Mouse (Mus musculus) kidney, adult 11 months (tissue): ENCODE measurements at regions not wholly inside any gene's neighbourhood (a gene's known extent, or its start where the extent isn't known, plus 50 kb on each side); places are given as distances from the start of the nearest gene placed in this dataset.
"Not testable (repeated sequence)": the region's sequence is repeated elsewhere in the genome, so short reads cannot be mapped to it uniquely, and the experiment has no call there.

Source experiments
- DNase-seq: peaks from one replicate; pipeline ENCODE4 v3.0.0; 2022

DNA sequence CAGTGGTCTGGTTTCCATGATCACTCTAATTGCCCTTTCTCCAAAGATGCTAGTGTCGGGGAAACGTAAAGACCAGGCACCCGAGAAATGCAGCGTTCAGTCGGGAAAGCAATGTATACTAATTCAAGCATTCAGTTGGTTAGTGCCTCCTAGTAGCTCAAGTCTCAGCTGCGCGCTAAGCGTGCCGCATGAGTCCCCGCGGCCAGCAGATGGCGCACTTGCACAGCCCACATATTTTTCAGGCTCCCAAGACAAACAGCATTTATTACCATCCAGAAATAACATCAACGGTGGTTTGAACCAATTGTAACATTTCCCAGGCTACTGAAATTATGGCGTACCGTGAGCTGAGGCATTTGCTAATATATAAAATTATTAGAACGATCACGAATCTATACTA is 222.3 kb downstream of the Brms1l start:
- peak; percentile 40 for DNase-seq

DNA sequence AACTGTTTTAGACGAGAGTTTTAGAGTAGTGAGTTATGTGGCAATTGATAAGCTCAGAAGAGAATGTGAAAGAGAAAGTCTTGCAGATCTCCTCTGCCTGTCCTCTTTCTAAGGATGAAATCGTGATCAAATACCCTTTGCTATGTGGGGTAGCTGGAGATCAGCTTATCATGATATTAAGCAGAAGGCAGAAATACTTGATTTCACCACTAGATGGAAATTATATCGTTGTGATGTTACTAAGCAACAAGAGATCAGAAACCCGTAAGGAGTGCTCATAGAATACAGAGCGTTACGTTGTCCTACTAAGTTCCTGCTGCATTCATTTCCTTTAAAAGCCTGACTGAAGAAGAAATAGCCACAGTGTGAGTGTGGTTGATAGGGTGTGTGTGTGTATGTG is 219.3 kb downstream of the Brms1l start:
- no peak for DNase-seq

DNA sequence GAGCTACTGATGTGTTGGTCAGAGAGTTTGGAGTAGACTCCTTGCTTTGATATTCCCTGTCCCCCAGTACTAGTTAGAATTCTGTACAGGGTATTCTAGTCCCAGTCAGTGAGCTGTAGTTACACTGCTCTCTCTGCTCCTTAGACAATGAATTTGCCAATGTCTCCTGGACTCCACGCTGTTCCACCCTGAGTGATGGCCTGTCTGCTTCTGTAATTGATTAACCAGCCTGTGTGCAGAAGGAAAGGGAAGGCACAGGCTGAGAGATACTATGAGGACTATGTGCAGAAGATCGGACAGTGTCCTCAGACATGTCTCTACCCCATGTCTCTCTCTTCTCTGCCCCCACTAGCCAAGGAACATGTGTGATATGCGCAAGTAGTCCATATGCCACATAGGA is 209.9 kb downstream of the Brms1l start:
- no peak for DNase-seq

DNA sequence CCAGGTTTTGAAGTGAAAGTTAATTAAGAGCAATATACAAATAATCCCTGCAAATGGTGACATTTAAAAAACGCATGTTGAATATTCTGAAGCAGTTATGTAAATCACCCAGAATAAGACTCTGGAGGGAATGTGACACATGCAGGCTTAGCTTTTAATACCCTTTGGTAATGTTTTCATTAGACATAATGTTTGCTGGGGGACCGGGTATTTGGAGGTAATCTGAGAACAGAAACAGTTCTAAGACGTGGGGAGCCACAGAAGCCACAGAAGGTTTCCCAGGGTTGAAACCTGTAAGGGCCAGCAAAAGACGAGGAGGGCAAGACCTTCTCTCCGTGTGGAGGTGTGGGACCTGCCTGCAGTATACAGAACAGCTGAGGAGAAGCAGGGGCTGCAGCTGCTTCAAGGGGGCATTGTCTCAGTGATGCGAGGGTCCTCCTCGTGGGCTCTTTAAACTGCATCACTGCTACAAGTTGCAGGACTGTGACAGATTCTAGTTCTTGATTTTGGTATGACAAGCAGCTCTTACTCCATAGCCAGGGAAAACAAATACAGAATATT is 184.9 kb downstream of the Brms1l start:
- no peak for DNase-seq

DNA sequence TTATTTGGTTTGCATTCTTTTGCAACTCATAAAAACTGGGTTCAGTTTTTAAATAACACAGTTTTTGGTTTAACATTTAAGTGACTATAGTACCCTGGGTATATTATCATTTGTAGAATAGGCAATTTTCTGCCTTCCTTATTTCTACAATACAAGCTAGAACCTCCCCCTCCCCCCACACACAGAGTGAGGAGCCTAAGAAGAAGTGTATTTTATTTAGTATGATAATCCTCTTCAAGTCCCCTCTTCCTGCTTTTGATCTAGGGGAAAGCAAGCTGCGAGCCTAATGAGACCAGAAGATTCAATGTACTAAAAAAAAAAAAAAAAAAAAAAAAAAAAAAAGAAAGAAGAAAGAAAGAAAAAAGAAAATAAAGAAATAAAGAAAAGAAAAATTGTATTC is 184.4 kb downstream of the Brms1l start:
- DNase-seq: no peak

DNA sequence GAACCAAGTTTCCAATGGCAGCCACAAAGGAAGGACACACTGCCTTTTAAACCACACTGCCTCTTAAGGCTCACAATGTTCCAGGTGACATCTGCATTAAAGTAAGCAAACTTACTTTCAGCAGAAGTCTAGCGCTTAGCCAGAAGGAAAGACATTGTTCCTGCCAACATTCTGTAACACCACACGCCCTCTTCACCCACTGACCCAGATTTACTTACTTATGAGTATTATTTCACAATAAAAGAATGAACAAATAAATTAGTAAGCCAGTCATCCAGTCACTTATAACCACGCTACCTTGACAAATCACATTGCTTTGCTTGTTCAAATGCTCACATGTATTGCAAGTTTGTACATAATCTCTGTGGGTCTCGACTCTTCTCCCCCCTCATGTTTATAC is 173.9 kb downstream of the Brms1l start:
- no peak for DNase-seq

DNA sequence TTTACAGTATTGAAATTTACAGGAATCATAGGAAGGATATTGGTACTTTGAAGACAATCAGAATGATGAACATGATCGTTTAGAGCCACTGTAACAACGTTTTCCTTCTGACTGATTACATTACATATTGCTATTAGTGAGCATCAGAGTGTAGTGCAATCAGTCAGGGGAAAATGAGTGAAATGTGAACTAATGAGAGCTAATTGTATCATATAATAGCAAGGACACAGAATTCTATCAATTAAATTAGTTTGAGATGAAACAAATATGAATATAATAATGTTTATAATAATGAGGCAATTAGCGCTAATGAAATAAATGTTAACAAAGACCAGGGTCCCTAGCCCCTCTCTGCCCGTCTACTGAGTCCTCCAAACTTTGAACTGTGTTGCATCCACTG is 169.7 kb downstream of the Brms1l start:
- no peak for DNase-seq

DNA sequence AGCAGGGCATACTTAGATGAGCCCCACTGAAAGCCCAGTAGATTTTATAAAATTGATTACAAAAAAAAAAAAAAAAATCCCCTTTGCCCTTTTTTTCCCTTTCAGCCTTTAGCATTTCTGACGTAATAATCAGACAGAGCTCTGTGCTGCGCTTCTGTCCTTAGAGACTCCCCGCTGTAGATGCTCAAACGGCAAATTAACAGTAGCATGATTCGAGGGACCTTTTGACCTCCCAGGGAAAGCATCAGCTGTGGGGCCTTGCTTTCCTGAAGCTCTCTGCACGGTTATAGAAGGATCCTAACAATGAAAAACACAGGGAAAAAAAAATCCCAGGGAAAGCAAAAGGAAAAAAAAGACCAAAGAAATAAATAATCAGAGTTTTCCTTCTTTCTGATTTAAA is 169.2 kb downstream of the Brms1l start:
- DNase-seq: no peak

DNA sequence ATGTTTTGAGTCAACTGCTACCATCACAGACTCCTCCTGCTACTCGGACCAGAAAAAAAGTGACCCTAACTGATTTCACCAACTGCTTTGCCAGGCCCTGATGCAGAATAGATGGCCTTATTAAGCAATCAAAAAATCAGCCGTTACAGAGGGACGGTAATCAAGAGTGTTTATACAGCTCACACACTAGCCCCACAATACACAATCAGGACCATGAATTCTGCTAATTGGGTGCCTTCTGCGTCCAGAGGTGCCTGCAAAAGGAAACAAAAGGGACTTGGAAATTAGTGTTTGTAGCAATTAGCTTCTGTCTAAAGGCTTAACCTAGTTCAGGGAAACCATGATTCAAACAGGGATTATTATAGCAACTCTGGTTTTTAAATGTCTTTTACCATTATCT is 168.4 kb downstream of the Brms1l start:
- DNase-seq: no peak

DNA sequence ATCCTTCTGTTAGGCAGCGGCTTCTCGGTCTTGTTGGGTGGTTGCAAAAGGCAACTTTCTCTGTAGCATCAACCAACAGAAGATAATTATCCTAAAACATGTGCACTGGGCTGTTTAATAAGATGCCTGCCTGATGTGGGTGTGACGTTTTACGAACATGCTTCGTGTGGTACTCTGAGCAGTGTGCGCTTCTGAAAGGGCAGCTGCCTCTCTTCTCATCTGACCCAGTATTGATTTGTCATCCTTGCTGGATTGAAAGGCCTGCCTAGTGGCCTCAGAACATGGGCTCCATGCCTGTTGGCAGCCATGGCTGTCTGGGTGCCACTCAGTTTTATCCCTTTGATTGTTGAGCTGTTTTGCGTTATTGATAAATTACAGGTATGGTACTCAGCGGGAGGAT is 167.4 kb downstream of the Brms1l start:
- DNase-seq: no peak

DNA sequence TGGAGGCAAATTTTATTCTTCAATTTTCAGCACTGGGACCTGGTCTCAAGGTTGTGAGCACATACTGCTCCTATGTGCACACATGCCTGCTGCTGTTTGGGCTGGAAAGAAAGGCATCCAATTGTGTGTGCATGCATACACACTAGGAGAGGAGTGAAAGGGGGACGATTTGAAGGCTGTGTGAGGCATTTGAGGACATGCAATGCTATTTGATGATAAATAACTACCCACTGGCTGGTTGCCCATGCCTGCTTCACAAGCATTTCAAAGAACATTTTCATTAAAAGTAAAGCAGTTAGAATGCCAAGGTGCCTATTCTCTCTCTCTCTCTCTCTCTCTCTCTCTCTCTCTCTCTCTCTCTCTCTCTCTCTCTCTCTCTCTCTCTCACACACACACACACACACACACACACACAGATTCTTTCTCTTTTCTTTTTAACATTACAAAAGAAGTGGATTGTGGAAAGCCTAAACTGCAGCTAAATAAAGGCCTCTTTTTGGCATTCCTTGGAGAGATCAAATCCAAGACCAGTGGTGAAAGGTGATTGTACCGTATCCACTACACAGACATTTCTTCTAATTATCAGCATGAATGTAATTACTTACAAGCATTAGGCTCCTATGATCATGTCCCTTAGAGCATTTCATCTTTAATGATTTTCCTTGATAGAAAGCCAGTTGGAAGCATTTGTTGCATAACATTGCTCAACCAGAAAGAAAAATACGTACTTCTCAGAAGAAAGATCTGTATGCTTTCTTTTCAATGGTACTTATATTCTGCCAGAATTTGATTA is 160.7 kb downstream of the Brms1l start:
- no peak for DNase-seq

DNA sequence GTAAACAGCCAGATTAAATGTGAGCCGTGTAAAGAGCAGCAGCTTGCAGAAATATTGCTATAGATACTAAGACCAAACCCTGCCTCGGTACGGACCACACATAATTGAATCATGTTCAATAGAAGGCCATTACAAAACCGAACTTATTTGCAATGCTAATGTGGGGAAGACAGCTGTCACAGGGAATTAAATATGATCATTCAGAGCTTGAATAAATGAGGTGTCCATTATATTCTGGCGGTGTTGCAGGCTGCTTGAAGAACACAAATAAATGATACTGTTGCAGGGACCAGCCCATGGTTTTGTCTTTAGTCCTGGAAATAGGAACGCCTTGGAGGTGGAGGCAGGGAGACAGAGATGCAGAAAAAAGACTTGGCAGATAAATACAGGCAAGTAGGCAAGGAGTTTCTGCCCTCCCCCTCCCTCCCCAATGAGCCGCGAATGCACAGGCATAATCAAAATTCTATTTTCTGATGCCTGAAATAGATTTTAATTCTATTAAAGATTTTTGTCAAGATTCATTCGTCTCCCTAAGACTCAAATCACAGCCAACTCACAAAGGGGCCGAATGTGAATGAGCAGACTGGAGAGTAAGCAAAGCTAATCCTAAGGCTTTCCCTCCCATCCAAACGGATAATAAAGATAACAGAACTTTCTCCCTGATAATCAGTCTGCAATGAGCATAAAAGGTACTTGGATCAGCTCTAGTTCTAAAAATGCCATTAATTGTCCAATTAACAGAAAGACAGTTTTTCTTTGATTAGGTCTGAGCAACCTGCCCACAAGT is 147.6 kb downstream of the Brms1l start:
- no peak for DNase-seq

DNA sequence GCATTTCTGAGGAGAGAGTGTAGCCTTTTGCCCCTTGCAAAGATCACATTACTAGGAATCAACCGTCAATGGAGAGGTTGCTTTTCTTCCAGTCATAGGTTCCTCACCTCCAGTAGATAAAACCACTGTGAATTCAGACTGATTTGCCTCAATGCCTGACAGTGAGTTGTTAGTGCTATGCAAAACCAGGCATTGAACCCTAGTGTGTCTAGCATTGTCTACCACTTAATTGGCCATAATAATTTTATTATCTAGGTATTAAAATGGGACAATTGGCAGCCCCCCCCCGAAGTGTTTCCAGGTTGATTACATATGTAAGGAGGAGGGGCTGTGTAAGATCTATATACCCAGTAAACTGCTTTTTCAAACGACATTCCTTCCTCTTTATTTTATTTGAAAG is 147.0 kb downstream of the Brms1l start:
- no peak for DNase-seq

DNA sequence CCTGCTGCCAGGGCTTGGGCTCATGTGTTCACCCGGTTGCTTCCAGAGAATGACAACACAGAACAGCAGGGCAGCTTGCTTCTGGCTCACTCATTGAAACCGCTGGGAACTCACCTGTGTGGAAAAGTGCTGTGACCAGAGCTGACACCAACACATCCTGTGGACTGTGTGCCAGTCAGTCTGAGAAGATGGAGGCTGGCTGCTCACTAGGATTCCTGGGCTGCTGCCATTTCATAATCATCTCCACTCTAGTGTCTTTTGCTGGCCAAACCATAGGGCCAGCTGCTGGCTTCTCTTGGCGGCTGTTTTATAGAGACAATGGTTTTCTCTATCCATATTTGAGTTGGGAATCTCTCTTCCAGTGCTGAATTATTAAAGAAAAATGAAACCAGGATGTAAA is 138.1 kb downstream of the Brms1l start:
- DNase-seq: no peak

DNA sequence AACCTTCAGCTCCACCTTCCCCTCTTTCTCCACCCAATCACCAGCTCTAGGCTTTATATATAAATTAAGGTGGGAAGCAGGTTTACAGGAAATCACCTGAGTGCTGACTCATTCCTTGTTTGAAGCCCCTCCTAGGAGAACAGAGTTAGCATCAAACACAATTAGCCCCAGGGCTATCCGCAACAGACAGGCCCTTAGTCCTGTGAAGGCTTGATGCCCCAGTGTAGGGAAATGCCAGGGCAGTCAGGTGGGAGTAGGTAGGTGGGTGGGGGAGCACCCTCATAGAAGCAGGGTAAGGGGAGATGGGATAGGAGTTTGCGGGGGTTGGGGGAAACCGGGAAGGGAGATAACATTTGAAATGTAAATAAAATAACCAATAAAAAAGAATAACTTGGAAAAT is 123.2 kb downstream of the Brms1l start:
- DNase-seq: not testable (repeated sequence)

DNA sequence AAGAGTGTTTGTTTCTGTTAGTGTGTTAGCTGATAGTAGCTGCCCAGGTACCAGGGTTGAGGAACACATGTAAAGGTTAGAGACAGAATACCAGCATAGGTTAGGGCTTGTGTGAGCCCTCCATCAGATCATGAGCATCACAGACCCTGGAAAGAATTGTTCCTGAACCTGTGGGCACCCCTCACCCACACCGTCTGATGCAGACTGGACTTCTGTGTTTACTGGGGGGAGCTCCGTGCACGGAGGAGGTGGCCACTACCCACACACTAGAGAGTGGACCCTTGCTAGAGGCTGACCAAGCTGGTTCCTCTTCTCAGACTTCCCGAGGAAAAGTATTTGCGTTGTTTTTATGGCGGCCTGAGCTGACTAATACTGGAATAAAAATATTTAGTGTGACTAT is 104.4 kb downstream of the Brms1l start:
- no peak for DNase-seq

DNA sequence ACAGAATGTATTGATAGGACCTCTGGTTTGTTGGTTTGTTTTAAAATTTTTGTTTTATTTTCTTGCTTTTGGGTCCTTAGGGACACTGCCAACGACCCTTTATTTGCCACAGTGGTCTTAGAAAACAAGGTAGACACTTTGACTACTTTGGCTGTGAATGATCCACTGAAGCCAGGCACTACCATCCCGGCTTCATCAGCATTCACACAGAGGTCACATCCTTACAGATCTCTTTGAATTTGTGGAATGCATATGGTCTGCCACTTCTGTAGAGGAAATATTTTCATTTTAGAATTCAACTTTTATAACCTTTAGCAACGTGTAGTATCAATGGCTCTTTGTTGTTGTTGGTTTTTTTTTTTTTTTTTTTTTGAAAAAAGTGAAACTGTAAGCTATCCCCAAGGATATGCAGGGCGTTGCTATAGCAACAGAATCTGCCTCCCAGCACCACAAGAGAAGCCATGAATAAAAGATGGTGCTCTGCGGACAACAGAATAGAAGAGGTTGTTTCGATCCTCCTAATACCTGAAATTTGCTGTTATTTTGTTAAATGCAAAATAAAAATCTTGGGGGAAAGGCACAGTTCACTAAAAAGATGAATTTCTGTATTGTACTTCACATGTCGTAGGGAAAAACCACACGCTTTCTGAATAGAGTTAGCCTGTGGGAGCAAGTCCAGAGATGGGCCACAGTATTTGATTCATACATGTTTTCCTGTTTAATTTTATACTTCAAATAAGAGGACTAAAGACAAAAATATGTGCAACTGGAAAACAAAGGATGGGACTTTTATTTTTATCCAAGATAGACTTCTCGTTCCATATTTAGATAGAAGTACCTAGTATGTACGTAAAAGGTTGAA is 103.4 kb downstream of the Brms1l start:
- DNase-seq: no peak

DNA sequence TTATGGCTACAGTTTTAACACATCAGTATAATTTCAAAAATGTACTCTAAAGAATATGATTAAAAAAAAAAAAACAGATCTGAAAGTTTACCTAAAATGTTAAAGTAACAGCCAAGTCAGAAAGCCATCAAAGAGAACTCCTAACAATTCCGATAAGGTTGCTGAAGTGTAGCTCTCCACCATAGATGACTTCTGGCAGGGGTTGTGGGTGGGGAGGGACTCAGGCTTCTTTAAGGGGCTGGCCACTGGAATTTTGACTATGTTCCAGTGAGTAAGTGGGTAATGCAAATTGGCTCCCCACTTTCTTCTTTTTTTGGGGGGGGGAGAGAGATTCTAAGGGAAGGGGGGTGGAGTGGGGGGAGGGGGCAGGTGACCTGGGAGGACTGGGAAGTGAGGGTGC is 98.0 kb downstream of the Brms1l start:
- DNase-seq: no peak

DNA sequence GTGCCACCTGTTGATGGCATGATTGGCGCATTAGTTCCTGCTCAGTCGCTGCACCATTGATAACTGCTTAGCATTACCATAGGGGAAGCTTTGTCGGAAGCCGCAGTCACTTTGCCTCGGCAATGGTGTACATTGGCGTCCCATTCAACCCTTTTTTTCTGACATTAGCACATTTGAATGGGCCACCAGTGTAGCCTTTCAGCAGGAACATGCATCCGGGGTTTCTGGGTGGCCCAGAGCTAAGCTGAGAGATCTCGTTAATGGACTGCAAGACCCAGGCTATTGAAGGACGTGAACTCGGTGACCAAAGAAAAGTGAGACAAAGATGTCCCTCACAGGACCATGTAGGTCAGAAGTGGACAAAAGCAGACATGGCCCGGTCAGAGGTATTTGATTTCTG is 97.3 kb downstream of the Brms1l start:
- DNase-seq: no peak

DNA sequence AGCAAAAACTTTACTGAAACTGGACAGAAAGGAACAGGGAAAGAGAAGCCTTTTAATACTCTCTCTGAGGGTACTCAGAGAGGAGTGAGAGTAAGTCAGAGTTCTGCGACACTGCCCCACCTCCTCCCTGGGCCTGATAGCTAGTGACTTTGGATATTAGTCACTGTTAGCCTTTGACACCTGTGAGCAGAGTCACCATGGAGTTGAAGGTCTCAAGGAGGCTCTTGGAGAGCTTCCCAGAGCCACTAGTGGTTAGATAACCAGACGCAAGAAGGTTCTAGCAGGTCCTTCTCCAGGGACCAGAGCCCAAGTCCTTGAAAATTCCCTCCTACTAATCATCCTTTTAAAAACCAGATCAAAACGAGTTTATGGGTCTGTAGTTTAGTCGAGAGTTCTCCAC is 94.3 kb downstream of the Brms1l start:
- DNase-seq: no peak

DNA sequence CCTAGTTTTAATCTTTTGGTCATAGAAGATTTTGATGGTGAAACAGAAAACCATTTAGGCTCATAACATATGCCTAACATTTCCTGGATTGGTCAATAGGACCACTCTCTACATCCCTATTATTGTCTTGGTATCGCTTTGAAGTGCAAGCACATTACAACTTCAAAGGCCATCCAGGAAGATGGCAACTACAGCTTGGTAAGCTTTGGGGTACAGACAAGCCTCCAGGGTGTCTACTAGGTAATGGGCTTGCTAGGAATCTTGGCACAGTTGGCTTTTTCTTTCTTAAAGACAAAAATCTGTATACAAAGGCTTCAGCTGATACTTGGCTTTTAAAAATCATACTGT is 90.8 kb downstream of the Brms1l start:
- no peak for DNase-seq

DNA sequence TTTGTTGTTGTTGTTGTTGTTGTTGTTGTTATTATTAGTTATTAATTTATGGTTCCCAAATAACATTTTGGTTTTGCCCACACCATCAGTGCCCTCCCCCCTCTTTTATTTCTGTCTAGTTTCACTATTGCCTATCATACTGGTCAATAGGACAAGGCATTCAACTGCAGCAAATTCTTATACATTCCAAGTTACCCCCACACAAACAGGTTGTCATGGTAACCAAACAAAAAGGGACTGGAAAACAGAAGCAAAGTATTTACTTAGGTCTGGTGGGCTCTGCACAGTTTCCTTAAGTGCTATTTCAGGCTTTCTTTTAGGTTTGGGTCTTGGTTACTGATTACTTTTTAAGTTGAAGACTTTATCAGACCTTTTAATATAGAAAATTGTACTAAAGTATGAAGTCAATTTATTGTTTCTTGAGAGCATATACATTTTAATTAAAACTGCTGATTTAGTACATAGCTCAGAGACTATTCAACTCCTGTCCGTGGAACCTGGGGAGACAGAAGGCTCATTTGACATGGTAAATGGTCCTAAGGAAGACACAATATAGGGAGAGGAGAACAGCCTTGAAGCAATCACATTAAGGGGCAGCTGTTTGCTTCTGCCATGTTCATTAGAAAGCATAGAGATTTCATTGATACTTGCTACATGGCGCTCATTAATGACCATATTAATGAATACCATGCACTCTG is 90.3 kb downstream of the Brms1l start:
- DNase-seq: no peak
